Mouse (Mus musculus) heart, adult 18-20 months (tissue): ENCODE measurements around the gene Cd274. TPM values are rescaled to one million over a fixed set of nuclear protein-coding genes. Genes with fewer than 3 reads are reported as not detected.
"Not testable (repeated sequence)": the region's sequence is repeated elsewhere in the genome, so short reads cannot be mapped to it uniquely, and the experiment has no call there.

Experiments
- DNase-seq, 2 experiments: peaks; one replicate each; pipeline ENCODE4 v3.0.0; 2021 to 2022; ENCODE audit warnings: mixed read lengths in 1 of 2
- total RNA-seq, 2 experiments: library from RNA; stranded (reverse); gene quantifications; 2 replicates each; pipeline ENCODE4 v1.2.3; 2021

The Cd274 gene
- total RNA-seq, 2 experiments from 2014 or later, result 2.6 to 9.4 TPM

- DNase-seq, result no peak
Observed at GRCm38 (mm10) chr19:29393333-29393732, 26.1 kb downstream of the Cd274 start.

DNA sequence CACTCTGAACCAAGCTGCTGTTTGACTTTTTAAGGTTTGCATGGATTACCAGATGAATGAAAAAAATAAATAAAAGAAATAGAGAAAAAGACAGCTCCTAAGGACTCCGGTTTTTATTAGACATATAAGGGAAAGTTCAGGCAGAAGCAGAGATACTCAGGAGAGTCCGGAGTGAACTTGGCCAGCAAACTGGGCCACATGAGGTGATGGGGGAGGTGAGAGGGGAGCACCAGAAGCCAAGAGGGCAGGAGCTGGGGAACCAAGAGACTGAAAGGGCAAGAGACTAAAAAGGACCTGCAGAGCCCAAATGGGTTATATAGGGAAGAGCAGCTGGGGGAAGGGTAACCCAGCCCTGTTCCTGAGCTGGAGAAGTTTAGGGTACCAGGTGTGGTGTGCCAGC, 27.5 kb downstream of the Cd274 start:
- DNase-seq, result no peak

GRCm38 (mm10) chr19:29396353-29396752, 29.1 kb downstream of the Cd274 start:
- no peak for DNase-seq

GRCm38 (mm10) chr19:29399786-29400185, 32.5 kb downstream of the Cd274 start:
- no peak for DNase-seq

DNA sequence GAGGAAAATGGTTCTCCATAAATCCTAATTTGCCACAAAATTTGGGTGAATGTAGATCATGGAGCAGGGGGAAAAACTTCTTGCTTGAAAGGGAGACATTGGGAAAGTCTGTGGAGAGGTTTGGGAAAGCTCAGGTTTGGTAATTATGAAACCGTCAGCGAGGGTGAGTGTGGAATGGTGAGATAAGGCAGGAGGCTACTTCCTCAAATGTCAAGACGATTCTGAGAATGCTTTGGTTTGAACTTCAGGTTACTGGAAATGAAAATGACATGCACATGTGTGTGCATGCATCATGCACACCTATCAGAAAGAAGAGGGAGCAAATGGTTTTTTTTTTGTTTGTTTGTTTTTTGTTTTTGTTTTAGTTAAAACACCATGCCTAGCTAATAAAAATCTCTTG, 33.2 kb downstream of the Cd274 start:
- DNase-seq, result no peak

GRCm38 (mm10) chr19:29402621-29403020, 35.4 kb downstream of the Cd274 start:
- no peak for DNase-seq

- no peak for DNase-seq
Observed at GRCm38 (mm10) chr19:29403251-29403650, 36.0 kb downstream of the Cd274 start.

DNA sequence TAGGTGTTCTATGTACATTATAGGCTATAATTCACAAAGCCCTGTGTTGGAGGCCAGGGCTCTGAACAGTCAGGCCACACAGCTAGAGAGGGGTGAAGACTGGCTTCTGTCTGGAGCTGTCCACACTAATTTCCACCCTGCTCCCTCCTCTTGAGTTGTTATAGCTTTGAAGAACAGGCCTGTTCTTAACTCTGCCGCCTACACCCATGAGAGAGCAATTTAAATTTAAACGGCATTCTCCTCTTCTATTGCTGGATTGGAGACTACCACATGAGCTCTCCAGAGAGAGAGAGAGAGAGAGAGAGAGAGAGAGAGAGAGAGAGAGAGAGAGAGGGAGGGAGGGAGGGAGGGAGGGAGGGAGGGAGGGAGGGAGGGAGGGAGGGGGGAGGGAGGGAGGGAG, 38.1 kb downstream of the Cd274 start:
- no peak for DNase-seq

DNA sequence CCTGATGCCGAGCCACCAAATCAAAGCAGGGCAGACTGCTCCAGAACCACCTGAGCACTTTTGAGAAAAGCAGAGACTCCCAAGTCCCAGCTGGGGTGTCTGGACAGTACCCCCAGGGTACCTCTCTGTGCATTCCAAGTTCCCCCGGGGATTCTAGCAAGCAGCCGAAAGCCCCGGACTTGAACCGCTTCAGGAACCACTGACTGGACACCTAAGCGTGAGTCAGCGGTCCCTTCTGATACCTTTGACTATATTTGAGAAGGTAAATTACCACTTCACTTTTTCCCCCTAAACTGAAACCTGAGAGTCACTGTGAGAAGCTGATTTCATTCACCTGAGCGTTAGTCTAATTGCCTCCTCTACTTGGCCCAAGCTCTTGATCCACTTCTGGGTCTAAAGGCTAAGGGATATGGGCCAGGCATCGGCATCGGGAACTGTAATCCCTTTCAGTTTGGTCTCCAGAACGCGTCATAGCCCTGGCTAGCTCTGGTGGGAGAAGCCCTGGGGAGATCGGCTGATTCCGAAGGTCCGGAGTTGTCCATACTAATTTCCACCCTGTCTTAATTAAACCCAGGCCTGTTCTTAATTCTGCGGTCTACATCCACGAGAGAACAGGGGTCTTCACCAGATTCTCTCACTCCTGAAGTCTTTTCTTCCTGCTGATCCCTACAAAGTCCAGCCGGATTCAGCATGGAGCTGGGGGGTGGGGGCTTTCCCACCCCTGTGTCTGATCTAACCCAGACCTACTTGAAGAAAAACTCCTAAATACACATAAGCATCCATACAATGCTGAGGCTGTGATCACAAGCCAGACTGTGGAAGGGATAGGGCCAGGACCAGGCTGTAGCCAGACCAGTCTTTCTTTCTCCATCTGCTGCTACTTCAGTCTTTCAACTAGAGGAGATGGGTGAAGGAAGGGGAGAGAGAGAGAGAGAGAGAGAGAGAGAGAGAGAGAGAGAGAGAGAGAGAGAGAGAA, 39.1 kb downstream of the Cd274 start:
- DNase-seq, result no peak

- no peak for DNase-seq
Observed at GRCm38 (mm10) chr19:29410619-29411018, 43.4 kb downstream of the Cd274 start, which contains the start of gene Pdcd1lg2. Gene Pdcd1lg2, plus strand, starts transcription at chr19:29410919.

GRCm38 (mm10) chr19:29412476-29413420, 45.5 kb downstream of the Cd274 start:
- peak; percentile 61 to 63 for DNase-seq

DNA sequence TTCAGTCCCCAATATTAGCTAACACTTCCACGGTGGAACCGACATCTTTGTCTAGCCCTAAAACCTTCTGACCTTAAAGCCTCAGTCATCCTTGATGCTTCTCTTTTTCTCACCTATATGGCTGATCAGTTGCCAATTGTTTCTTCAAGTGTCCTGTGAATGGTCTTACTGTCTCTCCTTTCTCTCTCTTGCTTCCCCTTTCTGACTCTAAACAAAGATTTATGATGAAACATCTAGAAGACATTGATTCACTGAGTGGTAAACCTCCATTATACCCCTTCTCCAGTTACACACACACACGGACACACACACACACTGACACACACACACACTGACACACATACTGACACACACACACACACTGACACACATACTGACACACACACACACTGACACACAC, 47.3 kb downstream of the Cd274 start:
- DNase-seq, result no peak

- DNase-seq, result not testable (repeated sequence)
Observed at GRCm38 (mm10) chr19:29414917-29415316, 47.7 kb downstream of the Cd274 start.

GRCm38 (mm10) chr19:29416393-29416902, 49.2 kb downstream of the Cd274 start:
- no peak for DNase-seq

DNA sequence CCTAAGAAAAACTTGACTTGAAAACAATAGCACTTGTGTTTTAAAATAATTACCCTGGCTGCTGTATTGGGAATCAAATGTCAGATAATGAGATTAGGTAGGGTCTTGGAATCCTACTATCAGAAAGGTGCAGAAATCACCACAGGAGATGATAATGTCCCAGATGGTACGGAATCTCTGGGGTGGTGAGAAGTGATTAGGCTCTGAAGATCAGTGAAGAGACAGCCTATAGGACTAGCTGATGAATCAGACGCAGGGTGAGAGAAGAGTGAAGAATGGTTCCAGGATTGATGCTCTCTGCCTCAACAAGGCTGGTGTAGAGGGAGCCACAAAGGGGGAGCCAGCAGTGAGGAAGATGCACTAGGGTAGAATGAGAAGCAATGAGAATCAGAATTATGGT, 49.9 kb downstream of the Cd274 start:
- no peak for DNase-seq

- peak in 1 of 2 experiments; percentile 24 for DNase-seq
Observed at GRCm38 (mm10) chr19:29417894-29418293, 50.6 kb downstream of the Cd274 start.

DNA sequence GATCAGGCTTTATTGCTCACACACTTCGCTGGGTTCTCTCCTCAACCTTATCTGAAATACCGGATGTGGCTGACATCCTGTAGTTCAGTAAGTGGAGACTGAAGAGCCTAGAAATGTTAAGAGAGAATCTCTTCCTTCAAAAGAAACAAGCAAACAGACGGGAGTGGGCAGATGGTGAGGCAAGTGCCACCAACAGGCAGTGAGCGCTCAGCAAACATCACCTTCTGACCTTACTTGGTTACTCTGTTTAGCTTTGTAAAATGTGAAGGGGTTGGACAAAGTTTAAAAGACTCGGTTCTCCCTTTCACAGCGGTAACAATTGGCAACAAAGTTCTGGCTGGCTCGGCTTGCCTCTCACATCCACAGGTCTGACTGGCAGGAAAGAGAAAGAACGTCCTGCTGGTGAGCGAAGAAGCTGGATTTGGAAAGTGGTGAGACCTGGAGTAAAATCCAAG, 51.4 kb downstream of the Cd274 start:
- peak; percentile 39 to 48 for DNase-seq

DNA sequence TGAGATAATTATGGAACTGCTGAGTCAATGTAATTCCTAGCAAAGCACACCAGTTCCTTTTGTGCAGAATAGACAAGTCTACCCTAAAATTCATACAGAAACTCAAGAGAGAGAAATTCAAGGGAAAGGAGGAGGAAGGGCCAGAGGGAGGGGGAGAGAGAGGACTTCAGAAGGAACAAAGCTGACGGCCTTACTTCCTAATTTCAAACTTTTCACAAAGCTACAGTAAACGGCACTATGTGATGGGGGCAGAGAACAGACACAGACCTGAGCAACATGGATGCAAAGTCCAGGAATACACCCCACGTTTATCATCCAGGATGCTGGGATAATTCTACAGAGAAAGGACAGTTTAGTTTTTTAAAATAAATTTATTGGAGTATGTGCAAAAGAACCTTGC, 52.3 kb downstream of the Cd274 start:
- DNase-seq, result peak in 1 of 2 experiments; percentile 30

- DNase-seq, result peak in 1 of 2 experiments; percentile 50
Observed at GRCm38 (mm10) chr19:29419946-29420345, 52.7 kb downstream of the Cd274 start.

DNA sequence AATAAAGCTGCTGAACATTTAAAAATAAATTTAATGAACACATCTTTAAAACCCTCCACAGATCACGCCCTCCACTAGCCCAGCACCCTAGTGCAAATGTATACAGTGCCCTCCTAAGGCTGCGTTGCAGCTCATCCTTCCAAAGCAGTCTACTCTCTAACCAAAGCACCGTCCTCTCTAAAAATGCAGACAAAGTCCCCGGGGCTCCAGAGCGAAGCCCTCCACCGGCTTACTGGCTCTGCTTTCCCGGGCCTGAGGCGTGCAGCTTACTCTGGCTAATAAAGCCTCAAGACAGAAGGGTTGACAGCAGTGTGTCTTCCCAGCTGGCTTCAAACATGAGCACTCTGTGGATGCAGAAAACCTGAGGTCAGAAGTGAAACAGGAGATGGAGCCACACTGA, 53.1 kb downstream of the Cd274 start:
- no peak for DNase-seq

GRCm38 (mm10) chr19:29422013-29422645, 54.9 kb downstream of the Cd274 start:
- DNase-seq, result no peak

GRCm38 (mm10) chr19:29422796-29423195, 55.5 kb downstream of the Cd274 start:
- no peak for DNase-seq
